Mouse (Mus musculus): ENCODE results near the gene Gm43518.

Gm43518 gene

GRCm38 (mm10) chr5:123932927-123933326 is 5.7 kb downstream of the Gm43518 start:
- no peak for DNase-seq (ENCODE audit: inconsistent age in 2 of 2, low spot score in 1 of 2)

- peak in 1 of 2 experiments; percentile 22 for DNase-seq (ENCODE audit: inconsistent age in 2 of 2, low spot score in 1 of 2)
Measured at GRCm38 (mm10) chr5:123933556-123933955, 6.3 kb downstream of the Gm43518 start.

- peak in 1 of 2 experiments; percentile 52 for DNase-seq (ENCODE audit: inconsistent age in 2 of 2, low spot score in 1 of 2)
Measured at GRCm38 (mm10) chr5:123933957-123934591, 6.9 kb downstream of the Gm43518 start.

GRCm38 (mm10) chr5:123935931-123936330 is 8.7 kb downstream of the Gm43518 start:
- DNase-seq (ENCODE audit: inconsistent age in 2 of 2, low spot score in 1 of 2): peak in 1 of 2 experiments; percentile 16

GRCm38 (mm10) chr5:123938479-123938878 is 11.3 kb downstream of the Gm43518 start:
- peak in 1 of 2 experiments; percentile 15 for DNase-seq (ENCODE audit: inconsistent age in 2 of 2, low spot score in 1 of 2)

GRCm38 (mm10) chr5:123946546-123946945 is 19.3 kb downstream of the Gm43518 start:
- no peak for DNase-seq (ENCODE audit: inconsistent age in 2 of 2, low spot score in 1 of 2)

GRCm38 (mm10) chr5:123947041-123947761 is 20.0 kb downstream of the Gm43518 start:
- peak in 1 of 2 experiments; percentile 81 for DNase-seq (ENCODE audit: inconsistent age in 2 of 2, low spot score in 1 of 2)

GRCm38 (mm10) chr5:123952365-123953045 is 25.3 kb downstream of the Gm43518 start:
- peak in 1 of 2 experiments; percentile 31 for DNase-seq (ENCODE audit: inconsistent age in 2 of 2, low spot score in 1 of 2)

GRCm38 (mm10) chr5:123957213-123957612 is 30.0 kb downstream of the Gm43518 start:
- DNase-seq (ENCODE audit: inconsistent age in 2 of 2, low spot score in 1 of 2): no peak

GRCm38 (mm10) chr5:123959018-123959417 is 31.8 kb downstream of the Gm43518 start:
- no peak for DNase-seq (ENCODE audit: inconsistent age in 2 of 2, low spot score in 1 of 2)

GRCm38 (mm10) chr5:123960129-123960528 is 32.9 kb downstream of the Gm43518 start:
- no peak for DNase-seq (ENCODE audit: inconsistent age in 2 of 2, low spot score in 1 of 2)

GRCm38 (mm10) chr5:123961046-123961445 is 33.8 kb downstream of the Gm43518 start:
- DNase-seq (ENCODE audit: inconsistent age in 2 of 2, low spot score in 1 of 2): no peak

- DNase-seq (ENCODE audit: inconsistent age in 2 of 2, low spot score in 1 of 2): no peak
Measured at GRCm38 (mm10) chr5:123964208-123964607, 37.0 kb downstream of the Gm43518 start.

GRCm38 (mm10) chr5:123966759-123967158 is 39.5 kb downstream of the Gm43518 start:
- no peak for DNase-seq (ENCODE audit: inconsistent age in 2 of 2, low spot score in 1 of 2)

- DNase-seq (ENCODE audit: inconsistent age in 2 of 2, low spot score in 1 of 2): no peak
Measured at GRCm38 (mm10) chr5:123968468-123968867, 41.2 kb downstream of the Gm43518 start.

GRCm38 (mm10) chr5:123969216-123969615 is 42.0 kb downstream of the Gm43518 start:
- no peak for DNase-seq (ENCODE audit: inconsistent age in 2 of 2, low spot score in 1 of 2)

- DNase-seq (ENCODE audit: inconsistent age in 2 of 2, low spot score in 1 of 2): no peak
Measured at GRCm38 (mm10) chr5:123970576-123970975, 43.4 kb downstream of the Gm43518 start.

GRCm38 (mm10) chr5:123972453-123972852 is 45.2 kb downstream of the Gm43518 start:
- DNase-seq (ENCODE audit: inconsistent age in 2 of 2, low spot score in 1 of 2): no peak

- DNase-seq (ENCODE audit: inconsistent age in 2 of 2, low spot score in 1 of 2): peak; percentile 86 to 94
Measured at GRCm38 (mm10) chr5:123973299-123974178, 46.3 kb downstream of the Gm43518 start, which contains the start of gene Hip1r. Hip1r (plus strand) TSS chr5:123973628.

- no peak for DNase-seq (ENCODE audit: inconsistent age in 2 of 2, low spot score in 1 of 2)
Measured at GRCm38 (mm10) chr5:123974179-123974485, 46.9 kb downstream of the Gm43518 start.

- peak in 1 of 2 experiments; percentile 60 for DNase-seq (ENCODE audit: inconsistent age in 2 of 2, low spot score in 1 of 2)
Measured at GRCm38 (mm10) chr5:123974616-123975111, 47.4 kb downstream of the Gm43518 start.

All from adrenal gland, adult (tissue).